Mouse (Mus musculus): ENCODE measurements around the gene Wfdc13.
"Not testable (repeated sequence)": the region's sequence is repeated elsewhere in the genome, so short reads cannot be mapped to it uniquely, and the experiment has no call there.

The Wfdc13 gene

GRCm38 (mm10) chr2:164716194-164716786 lies 31.4 kb downstream of the Wfdc13 start:
- not testable (repeated sequence) for DNase-seq (ENCODE audit: low read depth)

GRCm38 (mm10) chr2:164723276-164723675 lies 38.4 kb downstream of the Wfdc13 start:
- no peak for DNase-seq (ENCODE audit: low read depth)

- DNase-seq (ENCODE audit: low read depth): peak; percentile 86
Measured at GRCm38 (mm10) chr2:164725895-164726619, 41.1 kb downstream of the Wfdc13 start.

GRCm38 (mm10) chr2:164731719-164732118 lies 46.8 kb downstream of the Wfdc13 start:
- no peak for DNase-seq (ENCODE audit: low read depth)

GRCm38 (mm10) chr2:164733259-164733658 lies 48.4 kb downstream of the Wfdc13 start:
- no peak for DNase-seq (ENCODE audit: low read depth)

GRCm38 (mm10) chr2:164734839-164735238 lies 49.9 kb downstream of the Wfdc13 start:
- DNase-seq (ENCODE audit: low read depth): no peak

GRCm38 (mm10) chr2:164735446-164735845 lies 50.5 kb downstream of the Wfdc13 start:
- peak; percentile 77 for DNase-seq (ENCODE audit: low read depth)

All from NIH3T3 (cell line).